Mouse (Mus musculus) lung, postnatal 0 days (tissue): ENCODE data around the gene Ntn5. TPM values are rescaled to one million over a fixed set of nuclear protein-coding genes. Genes with fewer than 3 reads are reported as not detected.

Source experiments
- ATAC-seq: fragments of 200-750 bp; cut with Nextera tagmentation; 2 replicates; pipeline ENCODE4 v1.8.0; 2017; ENCODE audit warnings: moderate library complexity
- DNase-seq: peaks from one replicate; pipeline ENCODE4 v3.0.0-alpha.2; 2016; ENCODE audit warnings: low spot score
- H3K27ac ChIP-seq: fragments of 300-500 bp; sonication (generic); 2 replicates; pipeline ENCODE4 v1.5.1; 2014; ENCODE audit warnings: antibody characterized with exemption, mild to moderate bottlenecking, low read length, mixed read lengths
- H3K27me3 ChIP-seq: fragments of 300-500 bp; sonication (generic); replicated peaks from 2 replicates; pipeline ENCODE4 v1.6.1; 2014; ENCODE audit warnings: low read length, mixed read lengths; ENCODE audit not compliant: insufficient read depth
- H3K36me3 ChIP-seq: fragments of 300-500 bp; sonication (generic); 2 replicates; pipeline ENCODE4 v1.6.1; 2014; ENCODE audit warnings: low read length, mixed read lengths; ENCODE audit not compliant: insufficient read depth
- H3K4me1 ChIP-seq: fragments of 300-500 bp; sonication (generic); 2 replicates; pipeline ENCODE4 v1.6.1; 2014; ENCODE audit warnings: antibody characterized with exemption, low read depth, low read length, mixed read lengths; ENCODE audit not compliant: insufficient read depth
- H3K4me2 ChIP-seq: fragments of 300-500 bp; sonication (generic); replicated peaks from 2 replicates; pipeline ENCODE4 v1.6.1; 2014; ENCODE audit warnings: low read depth, mild to moderate bottlenecking, low read length, moderate library complexity, mixed read lengths
- H3K4me3 ChIP-seq: fragments of 300-500 bp; sonication (generic); 2 replicates; pipeline ENCODE4 v1.5.1; 2014; ENCODE audit warnings: low read depth, low read length
- H3K9ac ChIP-seq: fragments of 300-500 bp; sonication (generic); replicated peaks from 2 replicates; pipeline ENCODE4 v1.6.1; 2014; ENCODE audit warnings: low read depth, mild to moderate bottlenecking
- H3K9me3 ChIP-seq: fragments of 300-500 bp; sonication (generic); 2 replicates; pipeline ENCODE4 v1.6.1; 2016; ENCODE audit warnings: low read length, mixed read lengths
- CTCF ChIP-seq: IDR thresholded peaks from 2 replicates; pipeline ENCODE4 v1.5.1; 2016; ENCODE audit warnings: antibody characterized with exemption, mild to moderate bottlenecking
- EP300 ChIP-seq: IDR thresholded peaks from 2 replicates; pipeline ENCODE4 v1.6.1; 2016; ENCODE audit warnings: antibody characterized with exemption, mild to moderate bottlenecking, control low read depth
- WGBS: fragments of 180-500 bp; shearing (Covaris S2); extraction: QIAGEN DNeasy Blood & Tissue Kit; methylation state at CpG from one replicate; pipeline ENCODE4 v1.1.7; 2014; 5-methylcytosine and 5-hydroxymethylcytosine counted together
- polyA plus RNA-seq: library from polyadenylated mRNA; unstranded; fragments of >200 nt; fragmentation: Nextera tagmentation; extraction: Ambion mirVana; gene quantifications from 2 replicates; pipeline ENCODE4 v1.2.1, GENCODE M21; 2015

Gene Ntn5
- polyA plus RNA-seq, 1 experiment from 2014 or later: 2.4 TPM

DNA sequence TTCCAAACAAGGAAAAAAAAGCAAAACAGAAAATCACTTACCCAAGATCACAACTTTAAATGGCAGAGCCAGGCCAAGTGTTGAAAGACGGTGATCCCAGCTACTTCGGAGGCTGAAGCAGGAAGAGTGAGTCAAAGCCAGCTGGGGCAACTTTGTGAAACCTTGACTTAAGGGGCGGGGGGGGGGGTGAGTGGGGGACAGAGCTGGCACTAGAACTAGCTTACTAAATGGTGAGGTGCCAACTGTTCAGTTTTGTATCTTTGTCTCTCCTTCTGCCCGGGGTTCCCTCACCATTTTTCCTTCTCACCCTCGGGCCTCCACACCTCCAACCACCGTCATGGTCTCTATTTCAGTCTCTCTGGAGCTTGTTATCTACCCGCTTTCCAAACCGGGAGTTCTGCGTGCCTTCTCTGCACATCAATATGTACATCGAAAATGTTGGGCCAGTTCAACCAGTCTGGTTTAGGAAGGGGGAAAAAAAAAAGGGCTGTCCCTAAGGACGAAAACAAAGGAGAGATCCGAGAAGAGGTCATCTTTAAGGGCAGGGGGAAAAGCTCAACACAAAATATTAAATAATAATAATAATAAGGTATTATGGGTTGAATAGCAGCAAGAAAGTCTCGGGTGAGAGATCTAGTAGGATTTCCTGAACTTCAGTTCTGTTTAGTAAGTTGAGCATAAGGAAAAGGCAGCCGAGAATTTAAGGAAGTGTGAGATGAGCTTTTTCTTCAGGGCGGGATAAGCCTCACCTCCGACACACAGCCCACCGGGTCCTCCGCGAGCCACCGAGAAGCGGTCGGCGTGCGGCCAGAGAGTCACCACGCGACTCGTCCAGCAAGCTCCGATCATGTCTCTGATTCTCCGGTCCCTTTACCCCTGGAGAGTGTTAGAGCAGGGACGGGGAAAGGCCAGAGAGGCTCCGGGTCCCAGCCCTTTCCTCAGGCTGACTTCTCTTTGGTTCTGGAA lies 33.4 kb downstream of the Ntn5 start:
- peaks cover 18% of the 10 kb centered on the region for H3K4me1 ChIP-seq
- H3K4me3 ChIP-seq: peak overlapping the region; percentile 79
- ATAC-seq: 0 out of 2 replicates have a peak, but pooled peaks have one; percentile 1
- TF ChIP-seq EP300: no peak
- no peak for TF ChIP-seq CTCF
- H3K36me3 ChIP-seq: peaks cover 13% of the 10 kb centered on the region
- H3K27me3 ChIP-seq: no peaks in the 10 kb centered on the region
- no peak for DNase-seq
- peak overlapping the region; percentile 90 for H3K27ac ChIP-seq
- H3K9ac ChIP-seq: peak overlapping the region; percentile 84
- H3K4me2 ChIP-seq: peak overlapping the region; percentile 60
- H3K9me3 ChIP-seq: no peaks in the 10 kb centered on the region
- WGBS: 5% methylated on average over 31 of the region's 31 CpGs

GRCm38 (mm10) chr7:45717918-45718297 lies 34.1 kb downstream of the Ntn5 start, which contains the start of gene Sphk2:
Gene Sphk2, minus strand, starts transcription at chr7:45718002.
- DNase-seq (peak; percentile 99), ATAC-seq (peak; percentile 74)
- Histone ChIP-seq H3K4me1 (peaks cover 18% of the 10 kb centered on the region), H3K36me3 (peaks cover 10% of the 10 kb centered on the region), H3K27me3 (no peaks in the 10 kb centered on the region), H3K4me2 (peak within 1 kb of the TSS; percentile 60), H3K4me3 (peak within 1 kb of the TSS; percentile 79), H3K9ac (peak within 1 kb of the TSS; percentile 84), H3K9me3 (no peaks in the 10 kb centered on the region), H3K27ac (peak within 1 kb of the TSS; percentile 90)
- peak; percentile 33 for TF ChIP-seq CTCF
- TF ChIP-seq EP300: peak; percentile 72
- under 1% methylated on average over 39 of the region's 41 CpGs for WGBS

GRCm38 (mm10) chr7:45718331-45718730 lies 34.5 kb downstream of the Ntn5 start:
- Histone ChIP-seq H3K36me3 (peaks cover 8% of the 10 kb centered on the region), H3K4me1 (peaks cover 18% of the 10 kb centered on the region), H3K9me3 (no peaks in the 10 kb centered on the region), H3K4me3 (peak overlapping the region; percentile 79), H3K27me3 (no peaks in the 10 kb centered on the region), H3K9ac (peak overlapping the region; percentile 72), H3K4me2 (peak overlapping the region; percentile 55), H3K27ac (peak overlapping the region; percentile 90)
- WGBS: under 1% methylated on average over 20 of the region's 20 CpGs
- no peak for TF ChIP-seq EP300
- ATAC-seq (peak; percentile 10; the same call in 1 of the 2 replicates), DNase-seq (peak; percentile 81)

- H3K4me2 ChIP-seq: peak overlapping the region; percentile 55
- no peaks in the 10 kb centered on the region for H3K9me3 ChIP-seq
- ATAC-seq (no peak), DNase-seq (no peak)
- H3K9ac ChIP-seq: peak overlapping the region; percentile 72; the same call in 1 of the 2 replicates
- peaks cover 15% of the 10 kb centered on the region for H3K36me3 ChIP-seq
- no peaks in the 10 kb centered on the region for H3K27me3 ChIP-seq
- H3K4me1 ChIP-seq: peaks cover 18% of the 10 kb centered on the region
- H3K4me3 ChIP-seq: 0 out of 2 replicates have a peak overlapping the region, but pooled peaks have one; percentile 79
- no peak overlapping the region for H3K27ac ChIP-seq
- 76% methylated on average over 10 of the region's 10 CpGs for WGBS
- no peak for TF ChIP-seq CTCF
- TF ChIP-seq EP300: no peak
Measured at GRCm38 (mm10) chr7:45719180-45719579, 35.4 kb downstream of the Ntn5 start.

- DNase-seq (peak; percentile 4), ATAC-seq (no peak)
- WGBS: 81% methylated on average over 15 of the region's 16 CpGs
- H3K36me3 ChIP-seq: peaks cover 17% of the 10 kb centered on the region
- H3K9me3 ChIP-seq: no peaks in the 10 kb centered on the region
- no peaks in the 10 kb centered on the region for H3K27me3 ChIP-seq
- H3K4me1 ChIP-seq: peaks cover 18% of the 10 kb centered on the region
- H3K27ac ChIP-seq: no peak overlapping the region
- TF ChIP-seq CTCF (no peak), EP300 (no peak)
- H3K4me2 ChIP-seq: no peak overlapping the region
- no peak overlapping the region for H3K4me3 ChIP-seq
- peak overlapping the region; percentile 72; the same call in 1 of the 2 replicates for H3K9ac ChIP-seq
Measured at GRCm38 (mm10) chr7:45719738-45720412, 36.1 kb downstream of the Ntn5 start.
